Mouse (Mus musculus) liver, embryonic 16.5 days (tissue): Measurements from ENCODE around the gene Ift57. TPM values are rescaled to one million over a fixed set of nuclear protein-coding genes. Genes with fewer than 3 reads are reported as not detected.

ENCODE experiments used
- polyA plus RNA-seq: library from polyadenylated mRNA; unstranded; fragments of >200 nt; fragmentation: Nextera tagmentation; extraction: Ambion mirVana; gene quantifications from 2 replicates; pipeline ENCODE4 v1.2.1, GENCODE M21; 2015

Ift57 gene
- polyA plus RNA-seq, 1 experiment from 2014 or later: 2.7 TPM

Other genes with a start within 250 kb of the Ift57 start
- gene Cd47, start 101.3 kb downstream of the Ift57 start, polyA plus RNA-seq: 286 and 291 TPM in 2 replicates